Mouse (Mus musculus) limb, embryonic 13.5 days (tissue): ENCODE data around the gene Tet2. TPM values are rescaled to one million over a fixed set of nuclear protein-coding genes. Genes with fewer than 3 reads are reported as not detected.

Experiments used
- ATAC-seq: fragments of 200-750 bp; cut with Nextera tagmentation; 2 replicates; pipeline ENCODE4 v1.8.0; 2017; ENCODE audit warnings: low read depth, moderate number of reproducible peaks, moderate TSS enrichment; ENCODE audit not compliant: low FRiP score
- H3K27ac ChIP-seq: fragments of 300-500 bp; sonication (generic); 2 replicates; pipeline ENCODE4 v1.5.1; 2015; ENCODE audit warnings: inconsistent platforms, mild to moderate bottlenecking, moderate library complexity
- H3K27me3 ChIP-seq: fragments of 300-500 bp; sonication (generic); 2 replicates; pipeline ENCODE4 v1.6.1; 2015; ENCODE audit warnings: mild to moderate bottlenecking, inconsistent platforms
- H3K36me3 ChIP-seq: fragments of 300-500 bp; sonication (generic); 2 replicates; pipeline ENCODE4 v1.6.1; 2015; ENCODE audit warnings: inconsistent platforms, mild to moderate bottlenecking, moderate library complexity
- H3K4me1 ChIP-seq: fragments of 300-500 bp; sonication (generic); 2 replicates; pipeline ENCODE4 v1.6.1; 2015; ENCODE audit warnings: inconsistent platforms
- H3K4me2 ChIP-seq: fragments of 300-500 bp; sonication (generic); replicated peaks from 2 replicates; pipeline ENCODE4 v1.6.1; 2015; ENCODE audit warnings: inconsistent platforms, mild to moderate bottlenecking, moderate library complexity
- H3K4me3 ChIP-seq: fragments of 300-500 bp; sonication (generic); 2 replicates; pipeline ENCODE4 v1.5.1; 2015; ENCODE audit warnings: moderate library complexity, mild to moderate bottlenecking, inconsistent platforms
- H3K9ac ChIP-seq: fragments of 300-500 bp; sonication (generic); 2 replicates; pipeline ENCODE4 v1.6.1; 2015; ENCODE audit warnings: mild to moderate bottlenecking, inconsistent platforms
- H3K9me3 ChIP-seq: fragments of 300-500 bp; sonication (generic); 2 replicates; pipeline ENCODE4 v1.6.1; 2016; ENCODE audit warnings: inconsistent platforms
- WGBS: fragments of 180-500 bp; shearing (Covaris S2); methylation state at CpG from one replicate; pipeline ENCODE4 v1.1.7; 2015; 5-methylcytosine and 5-hydroxymethylcytosine counted together
- polyA plus RNA-seq: library from polyadenylated mRNA; unstranded; fragments of >200 nt; fragmentation: Nextera tagmentation; extraction: Ambion mirVana; gene quantifications from 2 replicates; pipeline ENCODE4 v1.2.1, GENCODE M21; 2015

Tet2 gene
- polyA plus RNA-seq, 1 experiment from 2014 or later: 22.0 TPM

- Histone ChIP-seq H3K9me3 (no peaks in the 10 kb centered on the region), H3K9ac (no peak overlapping the region), H3K4me2 (no peak overlapping the region), H3K4me3 (no peak overlapping the region), H3K27me3 (no peaks in the 10 kb centered on the region), H3K27ac (no peak overlapping the region), H3K4me1 (peaks cover 8% of the 10 kb centered on the region; the same call in 1 of the 2 replicates), H3K36me3 (peaks cover 52% of the 10 kb centered on the region)
- ATAC-seq: no peak
- 87% methylated on average over 7 of the region's 7 CpGs for WGBS
These were observed 31.5 kb downstream of the Tet2 start for GRCm38 (mm10) chr3:133513475-133513874.

DNA sequence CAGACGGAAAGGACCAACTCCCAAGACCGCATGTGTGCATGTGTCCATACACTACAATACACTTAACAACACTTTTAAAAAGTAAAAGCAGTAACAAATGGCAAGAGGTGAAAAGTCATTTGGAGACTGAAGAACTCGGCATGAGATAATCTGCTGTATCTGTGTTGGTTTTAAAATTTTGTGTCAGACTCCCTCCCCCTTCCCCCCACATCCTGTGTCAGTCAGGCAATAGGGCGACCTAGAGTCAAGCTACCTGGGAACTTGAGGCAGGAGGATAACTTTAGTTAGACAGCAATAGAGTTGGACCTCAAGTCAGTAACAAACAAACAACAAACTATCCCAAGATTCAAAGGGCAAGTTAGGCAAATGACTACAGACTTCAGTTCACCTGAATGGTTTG lies 34.6 kb downstream of the Tet2 start:
- Histone ChIP-seq H3K27ac (no peak overlapping the region), H3K4me3 (no peak overlapping the region), H3K27me3 (no peaks in the 10 kb centered on the region), H3K4me1 (no peaks in the 10 kb centered on the region), H3K9ac (no peak overlapping the region), H3K4me2 (no peak overlapping the region), H3K36me3 (peaks cover 50% of the 10 kb centered on the region), H3K9me3 (no peaks in the 10 kb centered on the region)
- no peak for ATAC-seq
- 88% methylated on average over 4 of the region's 4 CpGs for WGBS

DNA sequence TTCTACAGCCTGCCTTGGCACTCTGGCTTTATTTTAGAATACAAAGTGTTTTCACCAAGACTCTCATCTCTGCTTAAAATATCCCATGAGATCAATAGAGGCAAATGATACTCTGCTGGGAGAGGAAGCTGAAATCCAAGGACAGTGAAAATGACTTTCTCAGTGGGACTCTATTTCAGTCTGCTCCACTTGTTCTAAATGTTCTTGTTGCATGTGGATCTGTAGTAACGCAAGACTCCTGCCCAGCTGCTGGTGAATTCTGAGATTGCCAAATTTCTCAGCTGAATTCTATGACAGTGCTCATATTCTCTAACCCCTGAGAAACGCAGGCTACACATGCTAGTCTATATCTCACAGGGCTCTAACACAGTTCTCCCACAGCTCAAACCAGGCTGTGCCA lies 35.1 kb downstream of the Tet2 start:
- Histone ChIP-seq H3K36me3 (peaks cover 53% of the 10 kb centered on the region), H3K9ac (no peak overlapping the region), H3K27ac (no peak overlapping the region), H3K4me3 (no peak overlapping the region), H3K4me1 (no peaks in the 10 kb centered on the region), H3K9me3 (no peaks in the 10 kb centered on the region), H3K4me2 (no peak overlapping the region), H3K27me3 (no peaks in the 10 kb centered on the region)
- 77% methylated on average over 2 of the region's 2 CpGs for WGBS
- ATAC-seq: no peak

GRCm38 (mm10) chr3:133508881-133509280 lies 36.1 kb downstream of the Tet2 start:
- no peak overlapping the region for H3K9ac ChIP-seq
- H3K9me3 ChIP-seq: no peaks in the 10 kb centered on the region
- no peak overlapping the region for H3K27ac ChIP-seq
- no peak overlapping the region for H3K4me3 ChIP-seq
- no peaks in the 10 kb centered on the region for H3K27me3 ChIP-seq
- no peak for ATAC-seq
- peaks cover 48% of the 10 kb centered on the region for H3K36me3 ChIP-seq
- H3K4me2 ChIP-seq: no peak overlapping the region
- 83% methylated on average over 3 of the region's 3 CpGs for WGBS
- H3K4me1 ChIP-seq: no peaks in the 10 kb centered on the region

DNA sequence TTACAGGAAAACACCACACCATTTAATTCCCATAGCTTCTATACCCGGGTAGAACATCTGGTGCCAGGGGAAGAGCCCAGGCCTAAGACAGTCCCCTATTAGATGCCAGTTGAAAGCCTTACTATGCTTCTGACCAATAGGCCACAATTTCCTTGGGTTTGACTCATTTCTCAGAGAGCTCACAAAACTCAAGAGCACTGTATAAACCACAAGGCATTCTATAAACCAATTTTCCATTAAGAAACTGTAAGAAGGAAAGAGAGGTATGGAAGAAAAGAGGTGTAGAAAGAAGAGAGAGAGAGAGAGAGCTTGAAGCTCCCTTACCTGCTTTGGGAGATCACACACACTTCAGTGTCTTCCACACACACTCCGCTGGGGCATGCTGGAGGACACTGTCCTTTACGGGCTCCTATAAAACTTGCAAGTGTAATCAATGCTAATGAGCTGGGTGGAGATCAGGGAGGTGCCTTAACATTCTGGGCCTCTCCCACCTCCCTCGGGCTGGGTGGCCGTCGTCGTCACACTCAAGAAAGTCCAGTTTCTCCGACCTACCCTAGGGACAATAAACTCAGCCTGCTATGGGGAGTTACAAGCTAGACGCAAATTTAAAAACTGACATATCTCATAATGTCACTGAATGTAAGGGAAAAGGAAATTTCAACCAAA lies 38.5 kb downstream of the Tet2 start:
- Histone ChIP-seq H3K27ac (no peak overlapping the region), H3K4me3 (no peak overlapping the region), H3K9me3 (no peaks in the 10 kb centered on the region), H3K4me2 (no peak overlapping the region), H3K27me3 (no peaks in the 10 kb centered on the region), H3K36me3 (peaks cover 30% of the 10 kb centered on the region), H3K9ac (no peak overlapping the region), H3K4me1 (no peaks in the 10 kb centered on the region)
- no peak for ATAC-seq
- 62% methylated on average over 9 of the region's 9 CpGs for whole genome bisulfite sequencing

GRCm38 (mm10) chr3:133496953-133497352 lies 48.0 kb downstream of the Tet2 start:
- WGBS: 89% methylated on average over 7 of the region's 7 CpGs
- no peaks in the 10 kb centered on the region for H3K4me1 ChIP-seq
- peaks cover 6% of the 10 kb centered on the region; the same call in 1 of the 2 replicates for H3K36me3 ChIP-seq
- H3K4me3 ChIP-seq: no peak overlapping the region
- ATAC-seq: no peak
- no peak overlapping the region for H3K4me2 ChIP-seq
- H3K27ac ChIP-seq: no peak overlapping the region
- no peaks in the 10 kb centered on the region for H3K27me3 ChIP-seq
- H3K9me3 ChIP-seq: no peaks in the 10 kb centered on the region
- H3K9ac ChIP-seq: no peak overlapping the region

GRCm38 (mm10) chr3:133491370-133491769 lies 53.6 kb downstream of the Tet2 start:
- Histone ChIP-seq H3K36me3 (peaks cover 31% of the 10 kb centered on the region), H3K9ac (no peak overlapping the region), H3K27ac (no peak overlapping the region), H3K4me1 (no peaks in the 10 kb centered on the region), H3K27me3 (no peaks in the 10 kb centered on the region), H3K9me3 (no peaks in the 10 kb centered on the region), H3K4me2 (no peak overlapping the region), H3K4me3 (no peak overlapping the region)
- WGBS: 85% methylated on average over 2 of the region's 2 CpGs
- no peak for ATAC-seq

GRCm38 (mm10) chr3:133488022-133488725 lies 56.8 kb downstream of the Tet2 start:
- Histone ChIP-seq H3K27me3 (no peaks in the 10 kb centered on the region), H3K9ac (no peak overlapping the region), H3K4me2 (no peak overlapping the region), H3K36me3 (peaks cover 52% of the 10 kb centered on the region), H3K4me1 (no peaks in the 10 kb centered on the region), H3K9me3 (no peaks in the 10 kb centered on the region), H3K4me3 (no peak overlapping the region), H3K27ac (no peak overlapping the region)
- no peak for ATAC-seq
- WGBS: 90% methylated on average over 13 of the region's 13 CpGs

- H3K4me2 ChIP-seq: no peak overlapping the region
- H3K36me3 ChIP-seq: peaks cover 76% of the 10 kb centered on the region
- 93% methylated on average over 1 of the region's 1 CpGs for WGBS
- H3K4me3 ChIP-seq: no peak overlapping the region
- H3K9me3 ChIP-seq: no peaks in the 10 kb centered on the region
- no peak overlapping the region for H3K27ac ChIP-seq
- H3K4me1 ChIP-seq: no peaks in the 10 kb centered on the region
- no peak for ATAC-seq
- H3K27me3 ChIP-seq: no peaks in the 10 kb centered on the region
- H3K9ac ChIP-seq: no peak overlapping the region
These were observed 62.1 kb downstream of the Tet2 start for GRCm38 (mm10) chr3:133482887-133483286.

GRCm38 (mm10) chr3:133478987-133479386 lies 66.0 kb downstream of the Tet2 start:
- Histone ChIP-seq H3K9ac (no peak overlapping the region), H3K27ac (no peak overlapping the region), H3K27me3 (no peaks in the 10 kb centered on the region), H3K4me3 (no peak overlapping the region), H3K9me3 (no peaks in the 10 kb centered on the region), H3K4me2 (no peak overlapping the region), H3K36me3 (peaks cover 65% of the 10 kb centered on the region), H3K4me1 (no peaks in the 10 kb centered on the region)
- 85% methylated on average over 3 of the region's 3 CpGs for WGBS
- no peak for ATAC-seq

DNA sequence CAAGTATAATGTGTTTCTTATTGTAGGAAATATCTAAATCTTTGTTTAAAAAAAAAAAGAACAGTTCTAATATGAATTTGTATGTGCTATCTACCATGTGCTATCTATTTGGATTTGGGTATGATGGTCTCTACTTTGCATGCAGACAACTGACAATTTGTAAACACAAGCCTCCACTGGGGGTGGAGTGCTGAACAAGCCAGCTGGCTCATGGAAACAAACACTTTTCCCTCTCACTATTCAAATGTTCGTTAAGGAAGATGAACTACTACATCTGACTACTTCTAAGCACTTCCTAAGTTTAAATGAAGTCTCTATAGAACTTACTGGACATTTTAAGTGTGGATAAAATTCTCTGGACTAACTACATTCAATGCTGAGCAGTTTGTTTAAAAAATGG lies 71.2 kb downstream of the Tet2 start:
- H3K27me3 ChIP-seq: no peaks in the 10 kb centered on the region
- ATAC-seq: no peak
- H3K4me1 ChIP-seq: no peaks in the 10 kb centered on the region
- peaks cover 66% of the 10 kb centered on the region for H3K36me3 ChIP-seq
- H3K4me3 ChIP-seq: no peak overlapping the region
- WGBS: 83% methylated on average over 1 of the region's 1 CpGs
- H3K9ac ChIP-seq: no peak overlapping the region
- no peak overlapping the region for H3K4me2 ChIP-seq
- H3K9me3 ChIP-seq: no peaks in the 10 kb centered on the region
- H3K27ac ChIP-seq: no peak overlapping the region

DNA sequence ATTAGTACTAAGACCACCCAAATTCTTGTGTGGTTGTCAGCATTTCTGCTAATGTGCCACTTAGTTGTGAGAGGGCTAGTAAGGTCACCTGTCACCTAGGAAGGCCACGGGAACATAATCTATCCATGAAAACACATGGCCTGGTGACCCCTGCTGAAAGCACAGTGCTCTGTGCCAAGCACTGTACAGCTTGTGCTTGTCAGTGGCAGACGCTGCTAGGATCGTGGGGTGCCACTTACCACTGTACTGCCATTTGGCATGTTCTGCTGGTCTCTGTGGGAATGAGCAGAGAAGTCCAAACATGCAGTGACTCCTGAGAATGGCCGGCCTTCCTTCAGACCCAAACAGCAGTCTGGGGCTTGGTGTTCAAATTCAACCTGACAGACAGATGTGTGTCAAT lies 73.8 kb downstream of the Tet2 start:
- Histone ChIP-seq H3K27me3 (no peaks in the 10 kb centered on the region), H3K4me2 (no peak overlapping the region), H3K9ac (no peak overlapping the region), H3K27ac (no peak overlapping the region), H3K4me3 (no peak overlapping the region), H3K9me3 (no peaks in the 10 kb centered on the region), H3K36me3 (peaks cover 74% of the 10 kb centered on the region), H3K4me1 (no peaks in the 10 kb centered on the region)
- no peak for ATAC-seq
- WGBS: 89% methylated on average over 4 of the region's 4 CpGs

GRCm38 (mm10) chr3:133468883-133469282 lies 76.1 kb downstream of the Tet2 start:
- Histone ChIP-seq H3K9me3 (no peaks in the 10 kb centered on the region), H3K4me2 (no peak overlapping the region), H3K4me3 (no peak overlapping the region), H3K36me3 (peaks cover 67% of the 10 kb centered on the region), H3K9ac (no peak overlapping the region), H3K4me1 (no peaks in the 10 kb centered on the region), H3K27ac (no peak overlapping the region), H3K27me3 (no peaks in the 10 kb centered on the region)
- WGBS: 94% methylated on average over 7 of the region's 7 CpGs
- no peak for ATAC-seq
